Mouse (Mus musculus): ENCODE measurements around the gene Efna5. TPM values are rescaled to one million over a fixed set of nuclear protein-coding genes. Genes with fewer than 3 reads are reported as not detected.

The Efna5 gene
- total and polyA plus RNA-seq, 2 experiments: 0.94 to 2.1 TPM

DNA sequence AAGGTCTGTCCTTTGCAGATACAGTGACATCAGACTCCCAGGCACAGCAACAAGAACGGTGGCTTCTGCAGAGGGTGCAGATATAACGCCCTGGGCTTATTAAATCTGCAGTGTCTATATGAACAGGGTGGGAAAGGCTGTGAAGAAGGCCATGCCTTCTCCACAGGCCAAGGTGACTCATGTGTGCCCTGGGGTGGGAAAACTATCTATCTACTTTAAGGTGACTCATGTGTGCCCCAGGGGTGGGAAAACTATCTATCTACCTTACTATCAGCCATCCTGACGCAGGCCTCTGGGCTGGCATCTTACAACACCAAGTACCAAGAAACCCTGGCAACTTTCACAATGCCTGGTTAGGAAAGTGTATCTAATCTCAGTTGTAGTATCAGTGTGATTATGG, 124.2 kb downstream of the Efna5 start:
- 87% methylated on average over 3 of the region's 3 CpGs for WGBS
- Histone ChIP-seq H3K36me3 (ENCODE audit: control insufficient read depth, insufficient read depth, low read length) (no peaks in the 10 kb centered on the region; the same call in 1 of the 2 replicates), H3K4me3 (ENCODE audit: insufficient read depth, low read depth, low read length) (no peak overlapping the region), H3K9ac (ENCODE audit: low read depth, low read length) (no peak overlapping the region), H3K79me2 (ENCODE audit: control insufficient read depth, insufficient read depth, low read length) (no peaks in the 10 kb centered on the region), H3K4me1 (ENCODE audit: control insufficient read depth, insufficient read depth, low read length) (peaks cover 3% of the 10 kb centered on the region; the same call in 1 of the 2 replicates), H3K27ac (replicated peaks; ENCODE audit: insufficient read depth, low read depth, low read length) (no peak overlapping the region), H3K27me3 (ENCODE audit: control insufficient read depth, insufficient read depth, low read length) (no peaks in the 10 kb centered on the region)
- no peak for DNase-seq (ENCODE audit: extremely low read depth, low read depth, low spot score)
- TF ChIP-seq CTCF (IDR thresholded peaks at IDR 0.05; ENCODE audit: low read depth, low read length) (no peak), POLR2A (IDR thresholded peaks at IDR 0.05; ENCODE audit: extremely low read depth, insufficient read depth, low read length) (no peak)

DNA sequence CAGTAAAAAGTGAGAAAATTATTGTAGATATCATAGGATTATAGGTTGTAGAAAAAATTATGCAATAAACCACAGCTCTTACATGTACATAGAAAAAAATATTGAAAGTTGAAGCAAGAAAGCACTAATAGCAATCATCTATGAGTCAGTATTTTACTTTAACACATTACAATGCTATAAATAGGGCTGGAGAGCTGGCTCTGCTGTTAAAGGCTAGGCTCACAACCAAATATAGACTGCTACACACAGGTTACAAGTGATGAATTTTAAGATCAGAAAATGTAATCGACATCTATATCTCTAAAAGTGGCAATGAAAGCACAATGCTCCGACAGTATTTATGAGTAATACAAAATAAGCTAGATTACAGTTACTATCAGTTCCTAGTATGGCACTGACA, 125.5 kb downstream of the Efna5 start:
- no peak overlapping the region for H3K4me3 ChIP-seq (ENCODE audit: insufficient read depth, low read depth, low read length)
- H3K4me1 ChIP-seq (ENCODE audit: control insufficient read depth, insufficient read depth, low read length): peaks cover 3% of the 10 kb centered on the region; the same call in 1 of the 2 replicates
- DNase-seq (ENCODE audit: extremely low read depth, low read depth, low spot score): no peak
- H3K36me3 ChIP-seq (ENCODE audit: control insufficient read depth, insufficient read depth, low read length): no peaks in the 10 kb centered on the region; the same call in 1 of the 2 replicates
- no peaks in the 10 kb centered on the region; the same call in 1 of the 2 replicates for H3K79me2 ChIP-seq (ENCODE audit: control insufficient read depth, insufficient read depth, low read length)
- no peaks in the 10 kb centered on the region for H3K27me3 ChIP-seq (ENCODE audit: control insufficient read depth, insufficient read depth, low read length)
- no peak overlapping the region for H3K9ac ChIP-seq (ENCODE audit: low read depth, low read length)
- no peak overlapping the region for H3K27ac ChIP-seq (replicated peaks; ENCODE audit: insufficient read depth, low read depth, low read length)
- WGBS: 96% methylated on average over 2 of the region's 2 CpGs
- TF ChIP-seq CTCF (IDR thresholded peaks at IDR 0.05; ENCODE audit: low read depth, low read length): no peak
- no peak for TF ChIP-seq POLR2A (IDR thresholded peaks at IDR 0.05; ENCODE audit: extremely low read depth, insufficient read depth, low read length)

DNA sequence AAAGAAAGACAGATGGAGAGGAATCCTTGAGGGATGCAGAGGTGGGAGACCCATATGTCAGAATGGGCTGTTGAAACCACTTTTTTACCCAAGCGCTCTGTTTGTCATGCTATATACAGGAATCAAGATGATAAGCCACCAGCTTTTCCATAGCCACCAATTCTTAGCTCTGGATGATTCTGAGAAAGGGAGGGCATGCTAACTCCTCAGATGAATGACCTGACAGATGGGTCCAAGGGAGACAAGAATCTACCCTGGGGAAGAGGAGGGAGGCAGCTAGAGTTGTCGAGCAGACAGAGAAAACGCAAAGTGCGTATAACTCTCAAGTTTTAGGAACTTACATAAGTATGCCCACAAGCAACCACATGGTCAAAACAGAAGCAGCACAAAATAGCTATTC, 126.5 kb downstream of the Efna5 start:
- no peak for DNase-seq (ENCODE audit: extremely low read depth, low read depth, low spot score)
- no peaks in the 10 kb centered on the region; the same call in 1 of the 2 replicates for H3K79me2 ChIP-seq (ENCODE audit: control insufficient read depth, insufficient read depth, low read length)
- no peak overlapping the region for H3K4me3 ChIP-seq (ENCODE audit: insufficient read depth, low read depth, low read length)
- H3K27ac ChIP-seq (replicated peaks; ENCODE audit: insufficient read depth, low read depth, low read length): no peak overlapping the region
- H3K9ac ChIP-seq (ENCODE audit: low read depth, low read length): no peak overlapping the region
- no peaks in the 10 kb centered on the region for H3K27me3 ChIP-seq (ENCODE audit: control insufficient read depth, insufficient read depth, low read length)
- WGBS: 93% methylated on average over 4 of the region's 4 CpGs
- TF ChIP-seq POLR2A (IDR thresholded peaks at IDR 0.05; ENCODE audit: extremely low read depth, insufficient read depth, low read length) (no peak), CTCF (IDR thresholded peaks at IDR 0.05; ENCODE audit: low read depth, low read length) (no peak)
- peaks cover 3% of the 10 kb centered on the region; the same call in 1 of the 2 replicates for H3K4me1 ChIP-seq (ENCODE audit: control insufficient read depth, insufficient read depth, low read length)
- no peaks in the 10 kb centered on the region for H3K36me3 ChIP-seq (ENCODE audit: control insufficient read depth, insufficient read depth, low read length)

DNA sequence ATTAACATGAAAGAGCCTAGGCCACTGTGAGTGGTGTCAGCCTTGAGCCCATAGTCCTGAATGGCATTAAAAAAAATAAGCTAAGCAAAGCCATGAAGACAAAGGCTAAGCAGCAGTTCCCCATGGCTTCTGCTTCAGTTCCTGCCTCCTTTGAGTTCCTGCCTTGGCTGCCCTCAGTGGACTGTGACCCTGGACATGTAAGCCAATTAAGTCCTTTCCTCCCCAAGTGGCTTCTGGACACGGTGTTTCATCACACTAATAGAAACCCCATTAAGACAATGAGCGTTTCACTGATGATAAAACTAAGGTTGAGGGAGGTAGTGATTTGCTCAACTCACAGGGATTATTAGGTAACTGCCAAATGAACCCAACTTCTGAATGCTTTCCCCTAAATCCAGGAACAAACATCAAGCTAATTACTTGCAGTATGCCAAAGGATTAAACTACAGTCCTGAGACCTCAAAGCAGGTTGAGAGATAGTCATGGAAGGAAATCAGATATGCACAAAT, 128.7 kb downstream of the Efna5 start:
- Histone ChIP-seq H3K27ac (replicated peaks; ENCODE audit: insufficient read depth, low read depth, low read length) (no peak overlapping the region), H3K9ac (ENCODE audit: low read depth, low read length) (no peak overlapping the region), H3K27me3 (ENCODE audit: control insufficient read depth, insufficient read depth, low read length) (no peaks in the 10 kb centered on the region), H3K4me3 (ENCODE audit: insufficient read depth, low read depth, low read length) (no peak overlapping the region), H3K36me3 (ENCODE audit: control insufficient read depth, insufficient read depth, low read length) (no peaks in the 10 kb centered on the region), H3K79me2 (ENCODE audit: control insufficient read depth, insufficient read depth, low read length) (no peaks in the 10 kb centered on the region; the same call in 1 of the 2 replicates), H3K4me1 (ENCODE audit: control insufficient read depth, insufficient read depth, low read length) (peaks cover 5% of the 10 kb centered on the region; the same call in 1 of the 2 replicates)
- WGBS: 6% methylated on average over 2 of the region's 2 CpGs
- TF ChIP-seq POLR2A (IDR thresholded peaks at IDR 0.05; ENCODE audit: extremely low read depth, insufficient read depth, low read length) (no peak), CTCF (IDR thresholded peaks at IDR 0.05; ENCODE audit: low read depth, low read length) (no peak)
- peak; percentile 73 for DNase-seq (ENCODE audit: extremely low read depth, low read depth, low spot score)

DNA sequence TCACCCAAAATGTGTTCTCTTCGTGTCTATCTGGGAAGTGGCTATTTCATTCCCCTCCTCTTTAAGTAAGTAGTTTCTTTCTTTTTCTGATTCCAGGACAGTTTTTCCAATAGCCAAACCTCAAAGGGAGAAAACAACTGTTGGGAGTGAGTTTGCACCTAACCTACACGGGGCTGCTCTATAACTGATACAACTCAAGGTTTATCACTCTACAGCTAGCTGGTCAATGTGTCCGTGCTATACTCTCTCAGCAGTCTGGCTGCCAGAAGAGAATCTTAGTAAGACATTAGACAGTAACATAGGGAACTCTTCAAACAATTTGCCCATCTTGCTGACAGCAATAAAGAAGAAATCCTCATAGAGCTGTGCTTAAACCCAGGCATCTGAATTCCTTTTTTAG, 130.5 kb downstream of the Efna5 start:
- H3K9ac ChIP-seq (ENCODE audit: low read depth, low read length): no peak overlapping the region
- H3K27ac ChIP-seq (replicated peaks; ENCODE audit: insufficient read depth, low read depth, low read length): no peak overlapping the region
- H3K36me3 ChIP-seq (ENCODE audit: control insufficient read depth, insufficient read depth, low read length): no peaks in the 10 kb centered on the region
- peaks cover 5% of the 10 kb centered on the region; the same call in 1 of the 2 replicates for H3K4me1 ChIP-seq (ENCODE audit: control insufficient read depth, insufficient read depth, low read length)
- H3K27me3 ChIP-seq (ENCODE audit: control insufficient read depth, insufficient read depth, low read length): no peaks in the 10 kb centered on the region
- no peaks in the 10 kb centered on the region; the same call in 1 of the 2 replicates for H3K79me2 ChIP-seq (ENCODE audit: control insufficient read depth, insufficient read depth, low read length)
- WGBS: 81% methylated on average over 3 of the region's 3 CpGs
- TF ChIP-seq POLR2A (IDR thresholded peaks at IDR 0.05; ENCODE audit: extremely low read depth, insufficient read depth, low read length) (no peak), CTCF (IDR thresholded peaks at IDR 0.05; ENCODE audit: low read depth, low read length) (no peak)
- no peak for DNase-seq (ENCODE audit: extremely low read depth, low read depth, low spot score)
- no peak overlapping the region for H3K4me3 ChIP-seq (ENCODE audit: insufficient read depth, low read depth, low read length)
